Mouse (Mus musculus) neutrophil, adult 5-6 weeks (primary cell): ENCODE results near the gene Prl7c1. TPM values are rescaled to one million over a fixed set of nuclear protein-coding genes. Genes with fewer than 3 reads are reported as not detected.
"Not testable (repeated sequence)": the region's sequence is repeated elsewhere in the genome, so short reads cannot be mapped to it uniquely, and the experiment has no call there.

ENCODE experiments used
- ATAC-seq: fragments of 151-379, 151-347 bp; 2 replicates; pipeline ENCODE4 v1.8.0; 2017; ENCODE audit warnings: mild to moderate bottlenecking, moderate TSS enrichment; ENCODE audit not compliant: insufficient number of reproducible peaks, poor library complexity, low FRiP score, severe bottlenecking; ENCODE audit errors: extremely low read depth
- total RNA-seq: library from RNA; stranded (forward); fragments of 200-1000 nt; gene quantifications from 2 replicates; pipeline ENCODE4 v1.2.3, GENCODE M21; 2017

Prl7c1 gene
- not detected in 2 replicates for total RNA-seq

- not testable (repeated sequence) for ATAC-seq
Measured at GRCm38 (mm10) chr13:27780704-27781103, at the start of gene Prl7c1. Gene Prl7c1, minus strand, starts transcription at chr13:27780804.

- ATAC-seq = no peak
Measured at GRCm38 (mm10) chr13:27802765-27803164, 22.2 kb upstream of the Prl7c1 start.

- ATAC-seq = no peak
Measured at GRCm38 (mm10) chr13:27801354-27801753, 20.8 kb upstream of the Prl7c1 start, which contains the start of gene Prl2a1. Gene Prl2a1, plus strand, starts transcription at chr13:27801654.

- no peak for ATAC-seq
Measured at GRCm38 (mm10) chr13:27799303-27799702, 18.7 kb upstream of the Prl7c1 start.

- no peak for ATAC-seq
Measured at GRCm38 (mm10) chr13:27734512-27735186, 46.0 kb downstream of the Prl7c1 start.

- ATAC-seq = not testable (repeated sequence)
Measured at GRCm38 (mm10) chr13:27730286-27730959, 50.2 kb downstream of the Prl7c1 start.

- not testable (repeated sequence) for ATAC-seq
Measured at GRCm38 (mm10) chr13:27725057-27725456, 55.5 kb downstream of the Prl7c1 start.

Other genes with a start within 250 kb of the Prl7c1 start
- not detected in 2 replicates for gene Prl8a9, start 216.2 kb downstream of the Prl7c1 start, total RNA-seq
- not detected in 2 replicates for gene Prl8a1, start 198.6 kb downstream of the Prl7c1 start, total RNA-seq
- not detected in 2 replicates for gene Prl7b1, start 170.2 kb downstream of the Prl7c1 start, total RNA-seq
- 0.86 TPM in 1 of 2 replicates, not detected in the other for gene Prl7a1, start 138.3 kb downstream of the Prl7c1 start, total RNA-seq
- gene Prl7a2, start 112.8 kb downstream of the Prl7c1 start, total RNA-seq = not detected in 2 replicates
- gene Prl7d1, start 64.1 kb downstream of the Prl7c1 start, total RNA-seq = not detected in 2 replicates
- not detected in 2 replicates for gene Prl2a1, start 20.9 kb upstream of the Prl7c1 start, total RNA-seq
- gene Prl2c1, start 68.5 kb upstream of the Prl7c1 start, total RNA-seq = not detected in 2 replicates
- not detected in 2 replicates for gene Prl4a1, start 235.4 kb upstream of the Prl7c1 start, total RNA-seq